Mouse (Mus musculus) hindbrain, embryonic 10.5 days (tissue): Measurements from ENCODE around the gene Alpk1. TPM values are rescaled to one million over a fixed set of nuclear protein-coding genes. Genes with fewer than 3 reads are reported as not detected.

Experiments used
- DNase-seq: peaks from one replicate; pipeline ENCODE4 v3.0.0-alpha.2; 2017; ENCODE audit warnings: low spot score
- H3K27ac ChIP-seq: fragments of 300-500 bp; sonication (generic); 2 replicates; pipeline ENCODE4 v1.5.1; 2016; ENCODE audit warnings: mild to moderate bottlenecking, moderate library complexity
- H3K27me3 ChIP-seq: fragments of 300-500 bp; sonication (generic); 2 replicates; pipeline ENCODE4 v1.6.1; 2016; ENCODE audit warnings: mild to moderate bottlenecking; ENCODE audit not compliant: poor library complexity, insufficient read depth, severe bottlenecking
- H3K36me3 ChIP-seq: fragments of 300-500 bp; sonication (generic); 2 replicates; pipeline ENCODE4 v1.6.1; 2016; ENCODE audit warnings: mild to moderate bottlenecking, moderate library complexity
- H3K4me1 ChIP-seq: fragments of 300-500 bp; sonication (generic); replicated peaks from 2 replicates; pipeline ENCODE4 v1.6.1; 2016; ENCODE audit warnings: mild to moderate bottlenecking
- H3K4me3 ChIP-seq: fragments of 300-500 bp; sonication (generic); 2 replicates; pipeline ENCODE4 v1.5.1; 2016; ENCODE audit warnings: mild to moderate bottlenecking, moderate library complexity
- H3K9me3 ChIP-seq: fragments of 300-500 bp; sonication (generic); 2 replicates; pipeline ENCODE4 v1.6.1; 2016; ENCODE audit warnings: mild to moderate bottlenecking, moderate library complexity
- WGBS: fragments of 180-500 bp; shearing (Covaris S2); methylation state at CpG from one replicate; pipeline ENCODE4 v1.1.7; 2016; 5-methylcytosine and 5-hydroxymethylcytosine counted together
- polyA plus RNA-seq: library from polyadenylated mRNA; unstranded; fragments of >200 nt; fragmentation: Nextera tagmentation; extraction: Ambion mirVana; gene quantifications from 2 replicates; pipeline ENCODE4 v1.2.1, GENCODE M21; 2016

Gene Alpk1
- polyA plus RNA-seq, 1 experiment from 2014 or later = 1.4 TPM

DNA sequence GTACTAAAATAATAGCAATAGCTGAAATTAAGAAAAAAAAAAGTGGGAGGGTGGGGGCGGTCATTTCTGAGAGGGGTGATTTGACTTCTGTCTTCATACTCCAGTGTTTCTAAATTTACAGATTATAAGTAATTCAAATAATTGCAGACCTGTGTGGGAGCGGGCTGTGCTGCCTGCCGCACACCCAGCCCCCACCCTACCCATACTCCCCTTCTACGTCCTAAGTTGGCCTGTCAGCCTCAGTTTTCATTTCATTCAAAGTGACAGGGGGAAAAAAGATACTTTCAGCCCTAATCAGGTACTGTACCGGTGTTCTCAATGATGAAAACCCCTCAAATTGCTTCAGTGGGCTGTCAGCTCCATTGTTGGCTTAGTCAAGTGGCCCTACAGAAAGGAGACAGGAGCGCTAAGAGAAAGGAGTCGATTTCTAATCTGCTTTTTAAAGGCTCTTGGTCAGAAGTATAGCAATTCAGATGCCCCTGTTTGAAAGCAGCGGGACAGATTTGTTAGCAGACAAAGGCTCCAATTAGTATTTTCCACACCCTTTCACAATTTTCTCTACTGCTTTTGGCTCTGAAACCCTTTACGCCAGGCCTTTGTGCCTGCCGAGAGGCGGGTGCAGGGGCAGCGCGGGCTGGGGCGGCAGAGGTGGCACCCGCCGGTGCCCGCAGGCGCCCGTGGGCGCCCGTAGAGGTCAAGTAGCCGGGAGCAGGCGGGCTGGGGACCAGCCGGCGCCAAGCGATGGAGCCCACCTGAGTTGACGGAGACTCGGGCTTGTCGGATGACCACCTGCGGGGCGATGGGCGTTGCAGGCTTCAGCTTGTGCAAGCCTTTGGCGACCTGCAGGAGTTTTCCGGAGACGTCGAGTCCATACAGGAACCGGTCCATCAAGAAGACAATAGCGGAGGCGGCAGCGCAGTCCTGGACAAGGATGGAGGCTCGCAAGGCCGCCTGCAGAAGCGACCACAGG, 85.2 kb downstream of the Alpk1 start:
- Histone ChIP-seq H3K27me3 (peaks cover 75% of the 10 kb centered on the region), H3K9me3 (no peaks in the 10 kb centered on the region), H3K4me3 (peak overlapping the region; percentile 55), H3K4me1 (peaks cover 12% of the 10 kb centered on the region), H3K27ac (peak overlapping the region; percentile 77), H3K36me3 (no peaks in the 10 kb centered on the region)
- 7% methylated on average over 43 of the region's 43 CpGs for WGBS
- DNase-seq = peak; percentile 49

DNA sequence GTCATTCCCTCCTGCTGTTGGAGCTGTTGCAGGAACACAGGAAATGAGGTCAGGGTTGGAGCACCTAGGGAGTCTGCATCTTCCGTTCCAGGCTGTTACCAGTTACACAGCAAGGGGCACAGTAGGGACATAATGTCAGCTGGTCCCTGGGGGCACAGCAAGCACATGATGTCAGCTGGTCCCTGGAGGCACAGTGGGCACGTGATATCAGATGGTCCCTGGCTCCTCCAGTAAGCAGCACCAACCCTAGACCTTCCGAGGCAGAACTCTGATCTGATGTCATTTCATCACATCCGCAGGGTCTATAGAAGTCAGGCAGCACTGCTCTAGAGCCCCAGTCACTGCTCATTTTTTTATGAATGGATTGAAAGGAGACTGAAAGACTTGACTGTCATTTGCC, 89.1 kb downstream of the Alpk1 start:
- no peak overlapping the region for H3K4me3 ChIP-seq
- H3K27ac ChIP-seq = no peak overlapping the region
- no peak for DNase-seq
- H3K36me3 ChIP-seq = no peaks in the 10 kb centered on the region
- H3K27me3 ChIP-seq = peaks cover 50% of the 10 kb centered on the region
- 73% methylated on average over 4 of the region's 4 CpGs for WGBS
- H3K9me3 ChIP-seq = no peaks in the 10 kb centered on the region
- H3K4me1 ChIP-seq = peaks cover 12% of the 10 kb centered on the region

DNA sequence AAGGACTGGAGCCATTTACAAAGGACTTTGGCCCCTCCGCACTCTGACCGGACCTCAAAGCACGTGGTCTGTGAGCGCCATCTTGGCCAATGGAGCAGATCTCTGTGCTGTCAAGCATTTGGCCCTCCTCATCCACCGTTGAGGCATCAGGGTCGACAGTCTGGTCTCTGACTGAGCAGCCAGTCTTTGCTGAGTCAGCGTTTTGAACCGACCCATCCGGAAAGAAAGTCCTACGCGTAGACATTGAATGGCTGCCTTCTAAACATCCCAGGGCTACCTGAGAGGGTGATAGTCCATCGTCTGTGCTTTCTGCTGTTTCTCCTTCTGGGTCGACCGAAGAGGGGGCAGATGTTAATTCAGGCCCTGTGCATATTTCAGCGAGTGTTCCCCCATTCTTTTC, 100.6 kb downstream of the Alpk1 start:
- WGBS = 90% methylated on average over 15 of the region's 15 CpGs
- H3K9me3 ChIP-seq = no peaks in the 10 kb centered on the region
- no peaks in the 10 kb centered on the region for H3K4me1 ChIP-seq
- H3K36me3 ChIP-seq = no peaks in the 10 kb centered on the region
- no peak overlapping the region for H3K27ac ChIP-seq
- no peaks in the 10 kb centered on the region; the same call in 1 of the 2 replicates for H3K27me3 ChIP-seq
- H3K4me3 ChIP-seq = no peak overlapping the region
- DNase-seq = no peak

DNA sequence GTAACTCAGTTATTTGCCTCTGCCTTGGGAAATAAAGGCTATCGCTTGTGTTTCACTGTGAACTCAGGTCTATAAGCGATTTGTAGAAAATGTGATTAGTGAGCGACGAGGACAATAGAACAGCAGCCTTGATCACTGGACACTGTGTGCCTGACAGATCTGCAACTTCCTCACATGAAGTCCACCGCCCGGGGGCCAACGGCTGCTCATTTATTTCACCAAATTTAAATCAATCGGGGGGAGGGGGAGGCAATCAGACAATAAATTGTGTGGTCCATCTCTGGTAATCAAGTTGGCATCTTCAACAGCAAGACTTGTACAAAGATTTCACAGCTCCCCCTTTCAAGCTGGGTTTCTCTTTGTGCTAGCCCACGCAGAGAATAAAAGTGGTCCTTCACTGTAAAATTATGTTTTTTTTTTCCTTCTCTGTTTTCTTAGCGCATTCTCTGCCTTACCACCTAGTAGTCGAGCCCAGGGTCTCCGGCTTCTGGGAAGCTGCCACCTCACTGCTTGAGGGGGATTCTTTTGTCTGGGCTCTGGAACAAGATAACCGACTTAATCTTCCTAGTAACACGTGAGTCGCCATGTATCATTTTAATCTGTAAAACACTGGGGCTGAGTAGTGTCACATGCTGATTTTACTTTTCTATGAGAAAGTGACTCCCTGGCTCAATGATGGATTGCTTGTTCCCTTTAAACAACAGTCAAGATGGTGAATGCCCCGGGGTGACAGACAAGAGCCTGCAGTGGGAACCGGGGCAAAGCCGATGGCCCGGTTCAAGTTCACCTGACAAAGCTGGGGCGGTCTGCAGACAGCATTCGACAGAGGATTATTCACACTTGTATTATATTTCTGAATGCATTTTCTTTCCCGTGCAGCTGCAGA, 118.4 kb downstream of the Alpk1 start:
- DNase-seq = peak; percentile 39
- Histone ChIP-seq H3K36me3 (no peaks in the 10 kb centered on the region), H3K4me1 (peaks cover 28% of the 10 kb centered on the region), H3K27ac (peak overlapping the region; percentile 69; the same call in 1 of the 2 replicates), H3K27me3 (peaks cover 25% of the 10 kb centered on the region), H3K4me3 (no peak overlapping the region), H3K9me3 (no peaks in the 10 kb centered on the region)
- WGBS = 51% methylated on average over 22 of the region's 22 CpGs

DNA sequence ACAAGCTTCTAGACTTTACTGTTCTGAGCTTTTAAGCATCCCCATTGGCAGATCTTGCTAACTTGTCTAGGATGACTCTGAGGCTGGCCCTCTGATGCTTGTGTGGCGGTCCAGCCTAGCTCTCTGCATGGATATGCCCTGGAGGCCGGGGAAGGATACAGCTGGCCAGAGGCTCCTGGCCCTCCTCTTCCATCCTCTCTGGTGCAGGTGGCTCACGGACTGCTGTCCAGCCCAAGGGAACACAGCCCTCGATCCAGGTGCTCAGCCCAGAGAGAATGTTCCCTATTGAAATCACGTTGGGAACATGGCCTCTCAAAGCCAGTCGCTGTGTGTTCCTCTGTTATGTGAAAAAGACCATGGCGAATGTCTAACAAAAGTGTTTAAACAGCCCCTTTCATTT, 119.6 kb downstream of the Alpk1 start:
- DNase-seq = no peak
- Histone ChIP-seq H3K27ac (0 out of 2 replicates have a peak overlapping the region, but pooled peaks have one; percentile 53), H3K4me3 (no peak overlapping the region), H3K36me3 (no peaks in the 10 kb centered on the region), H3K27me3 (peaks cover 25% of the 10 kb centered on the region), H3K9me3 (no peaks in the 10 kb centered on the region), H3K4me1 (peaks cover 28% of the 10 kb centered on the region)
- 72% methylated on average over 7 of the region's 7 CpGs for WGBS

DNA sequence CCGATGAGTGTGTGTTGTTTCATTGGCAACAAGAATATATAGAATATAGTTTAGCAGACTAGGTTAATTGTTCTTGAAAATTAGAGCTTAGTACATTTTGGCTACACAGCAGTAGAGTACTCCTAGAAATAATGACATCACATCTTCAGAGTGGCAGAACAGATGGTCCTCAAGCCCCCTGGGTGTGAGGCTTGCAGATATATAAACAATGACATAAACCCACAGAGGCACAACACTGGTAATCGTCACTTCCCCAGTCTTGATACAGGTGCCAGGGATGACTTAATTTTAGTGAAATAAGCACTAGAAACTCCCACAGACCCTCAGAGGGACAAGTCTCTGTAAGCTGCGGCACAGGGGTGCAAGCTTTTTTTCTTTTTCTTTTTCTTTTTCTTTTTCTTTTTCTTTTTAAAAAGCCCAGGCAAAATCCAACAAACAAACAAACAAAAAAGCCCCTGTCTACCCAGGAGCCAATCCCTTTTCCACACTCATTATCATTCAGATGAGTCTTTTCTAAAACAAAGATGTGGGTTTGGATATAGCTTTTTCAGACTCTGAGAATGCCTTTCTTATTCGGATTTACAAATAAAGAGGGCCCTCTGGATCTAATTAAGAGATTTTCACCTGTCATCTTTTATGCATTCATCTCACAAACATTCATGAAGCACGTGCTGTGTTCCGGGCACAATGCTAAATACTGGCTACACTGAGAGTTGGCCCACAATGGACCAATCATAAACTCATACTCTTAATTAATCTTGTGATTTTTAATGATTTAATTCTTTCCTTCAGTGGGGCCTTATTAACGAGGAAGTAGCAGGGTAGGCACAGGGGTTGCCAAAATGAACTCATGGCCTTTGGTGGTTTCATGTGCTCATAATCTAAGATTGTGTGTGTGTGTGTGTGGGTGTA, 128.3 kb downstream of the Alpk1 start:
- Histone ChIP-seq H3K4me1 (0 out of 2 replicates have a peak, but pooled peaks cover 10% of the 10 kb centered on the region), H3K9me3 (no peaks in the 10 kb centered on the region), H3K4me3 (no peak overlapping the region), H3K36me3 (no peaks in the 10 kb centered on the region), H3K27ac (no peak overlapping the region), H3K27me3 (peaks cover 48% of the 10 kb centered on the region)
- DNase-seq = no peak
- 57% methylated on average over 7 of the region's 7 CpGs for WGBS

DNA sequence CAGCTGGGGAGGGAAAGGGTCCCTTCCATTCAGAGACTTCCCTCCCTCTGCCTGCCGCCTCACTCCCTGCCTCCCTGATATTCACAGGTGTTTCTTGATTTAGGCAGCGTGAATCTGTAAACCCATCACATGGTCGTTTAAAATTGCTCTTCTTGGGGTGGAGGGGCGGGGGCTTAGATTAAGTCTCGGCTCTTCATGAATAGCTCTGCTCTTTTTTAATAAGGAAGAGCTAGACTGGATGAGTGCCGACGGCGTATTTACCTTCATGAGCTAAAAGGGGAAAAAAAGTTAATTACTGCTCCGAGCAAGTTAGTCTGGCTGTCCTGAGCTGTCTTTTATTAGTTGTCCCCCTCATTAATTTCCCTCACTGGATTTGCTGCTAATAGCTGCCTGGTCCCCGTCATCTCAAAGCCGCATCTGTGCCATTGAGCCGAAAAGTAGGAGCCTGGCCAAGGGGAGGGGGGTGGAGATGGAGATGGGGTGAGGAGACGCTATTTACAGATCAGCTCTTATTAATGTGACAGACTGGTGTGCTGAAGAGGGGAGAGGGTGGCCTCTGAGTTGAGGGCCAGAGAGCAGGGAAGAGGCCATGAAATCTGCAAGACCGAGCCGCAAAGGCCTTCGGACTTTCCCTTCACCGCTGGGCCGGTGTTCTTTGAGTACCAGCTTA, 134.0 kb downstream of the Alpk1 start:
- Histone ChIP-seq H3K27me3 (peaks cover 95% of the 10 kb centered on the region), H3K36me3 (no peaks in the 10 kb centered on the region), H3K4me3 (no peak overlapping the region), H3K9me3 (no peaks in the 10 kb centered on the region), H3K4me1 (peaks cover 21% of the 10 kb centered on the region), H3K27ac (no peak overlapping the region)
- DNase-seq = no peak
- WGBS = 58% methylated on average over 18 of the region's 18 CpGs

DNA sequence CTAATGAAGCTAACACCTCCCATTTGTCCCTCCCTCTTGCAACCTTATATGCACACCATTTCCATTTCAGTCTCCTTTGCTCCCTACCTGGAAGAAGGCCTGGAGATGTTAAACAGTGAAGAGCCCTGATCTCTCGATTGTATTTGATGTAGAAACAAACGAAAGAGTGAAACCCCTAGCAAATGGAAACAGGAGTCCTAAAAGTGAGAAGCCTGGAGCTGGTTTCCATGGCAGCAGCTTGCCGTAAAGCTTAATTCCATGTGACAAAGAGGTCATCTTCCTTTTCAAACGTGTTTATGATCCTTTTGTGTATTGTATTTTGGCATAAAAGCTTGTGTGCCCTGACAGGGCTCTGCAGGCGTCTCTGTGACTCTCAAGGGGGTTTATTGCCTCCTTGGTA, 138.1 kb downstream of the Alpk1 start:
- H3K27ac ChIP-seq = no peak overlapping the region
- no peaks in the 10 kb centered on the region for H3K36me3 ChIP-seq
- H3K4me1 ChIP-seq = peaks cover 43% of the 10 kb centered on the region
- 4% methylated on average over 5 of the region's 5 CpGs for WGBS
- H3K27me3 ChIP-seq = peaks cover 99% of the 10 kb centered on the region
- H3K4me3 ChIP-seq = no peak overlapping the region
- no peak for DNase-seq
- no peaks in the 10 kb centered on the region for H3K9me3 ChIP-seq

DNA sequence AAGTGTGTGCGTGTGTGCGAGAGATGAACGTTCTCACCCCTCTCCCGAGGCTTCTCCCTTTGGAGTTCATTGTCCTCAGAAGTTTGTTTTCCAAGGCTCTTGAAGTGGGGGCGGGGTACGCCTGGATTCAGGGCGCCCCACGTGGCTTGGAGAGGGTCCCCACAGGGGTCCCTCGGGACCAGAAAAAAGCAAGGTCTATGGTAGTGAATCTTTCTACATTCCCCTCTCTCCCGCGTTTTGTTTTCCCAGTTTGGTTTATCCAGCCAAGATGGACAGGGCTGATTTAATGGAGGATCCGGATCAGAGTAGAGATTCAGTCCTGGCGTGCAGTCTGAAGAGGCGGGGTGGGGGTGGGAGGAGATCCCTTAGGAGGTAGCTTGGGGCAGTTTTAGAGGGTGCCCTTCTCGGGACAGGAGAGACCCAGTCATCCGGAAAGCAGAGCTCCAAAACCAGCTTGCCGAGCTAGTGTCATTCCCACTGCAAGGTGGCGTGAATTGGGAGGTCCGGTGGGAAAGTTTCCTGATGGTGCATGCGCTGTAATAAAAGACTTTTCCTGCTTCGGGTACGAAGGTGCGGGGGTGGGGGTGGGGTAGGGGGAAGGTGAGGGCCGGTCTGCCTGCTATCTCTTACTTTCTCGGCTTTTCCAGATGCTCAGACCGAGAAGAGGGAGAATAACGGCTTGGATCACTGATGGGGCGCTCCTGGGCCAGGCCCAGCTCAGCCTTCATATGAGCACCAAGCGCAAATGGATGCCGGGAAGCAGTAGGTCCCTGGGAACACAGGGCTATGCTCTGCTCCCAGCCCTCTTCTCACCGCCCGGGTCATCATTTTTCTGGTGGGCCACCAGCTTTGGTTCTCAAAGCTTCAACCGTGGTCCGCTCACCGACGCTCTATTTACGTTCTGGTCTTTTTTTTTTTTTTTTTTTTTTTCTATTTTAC, 139.3 kb downstream of the Alpk1 start:
- Histone ChIP-seq H3K4me3 (peak overlapping the region; percentile 40), H3K9me3 (no peaks in the 10 kb centered on the region), H3K27me3 (peaks cover 99% of the 10 kb centered on the region), H3K36me3 (no peaks in the 10 kb centered on the region), H3K27ac (peak overlapping the region; percentile 66), H3K4me1 (peaks cover 38% of the 10 kb centered on the region)
- peak; percentile 51 for DNase-seq
- WGBS = 2% methylated on average over 37 of the region's 37 CpGs

DNA sequence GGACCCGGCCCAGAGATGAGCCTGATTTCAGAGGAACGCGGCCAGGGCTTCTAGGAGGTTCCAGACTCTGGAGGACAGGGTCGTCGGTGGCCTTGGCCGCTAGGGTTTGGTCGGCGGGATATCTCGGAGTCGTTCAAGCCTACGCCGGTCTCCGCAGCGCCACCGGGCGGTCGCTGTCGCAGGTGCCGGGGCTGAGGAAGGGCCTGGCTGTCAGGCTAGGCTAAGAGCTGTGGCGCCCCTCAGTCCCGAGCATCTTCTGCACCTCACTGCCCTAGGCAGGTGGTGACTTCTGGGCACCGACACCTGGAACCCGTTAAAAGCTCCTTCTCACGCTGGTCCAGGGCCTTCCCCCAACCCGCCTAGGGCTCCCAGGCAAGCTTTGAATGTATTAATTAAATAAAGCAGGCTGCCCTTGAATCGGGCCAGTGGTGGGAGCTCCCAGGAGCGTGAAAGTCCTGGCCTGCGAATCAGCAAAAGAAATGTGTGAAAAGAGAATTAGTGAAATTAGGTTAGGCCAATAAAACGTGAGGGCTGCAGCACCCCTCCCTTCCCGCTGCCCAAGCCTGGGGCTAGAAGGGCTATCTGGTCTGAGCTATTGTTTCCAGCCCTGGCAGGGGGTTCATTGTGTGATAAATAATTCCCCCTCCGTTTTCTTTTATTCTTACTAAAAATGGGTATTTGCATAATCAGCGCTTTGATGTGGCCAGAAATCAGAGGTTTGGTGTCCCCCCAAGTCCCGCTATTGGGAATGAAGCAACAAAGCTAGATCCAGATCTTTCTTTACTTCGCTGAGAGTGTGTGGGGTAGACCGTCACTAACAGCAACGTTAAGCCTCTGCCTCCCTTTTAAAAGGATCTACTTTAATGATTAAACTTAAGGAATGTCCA, 140.2 kb downstream of the Alpk1 start:
- DNase-seq = peak; percentile 89
- Histone ChIP-seq H3K27me3 (peaks cover 99% of the 10 kb centered on the region), H3K4me3 (peak overlapping the region; percentile 40), H3K36me3 (no peaks in the 10 kb centered on the region), H3K9me3 (no peaks in the 10 kb centered on the region), H3K4me1 (peaks cover 44% of the 10 kb centered on the region), H3K27ac (peak overlapping the region; percentile 66)
- under 1% methylated on average over 36 of the region's 36 CpGs for WGBS
